Mouse (Mus musculus): ENCODE measurements around the gene Ccdc103.

- TF ChIP-seq FLI1 (IDR thresholded peaks at IDR 0.05; ENCODE audit: low read length): no peak
- TF ChIP-seq GATA1 (IDR thresholded peaks at IDR 0.05; ENCODE audit: borderline replicate concordance, low read length): no peak
Observed at GRCm38 (mm10) chr11:102893015-102893651, 12.1 kb downstream of the Ccdc103 start.

Data from megakaryocyte, embryonic 14.5 days (primary cell).